ENCODE assay signal across 34 mouse cellular contexts in genomic region chr4:150178131-150178530, GRCm38 (mm10). TPM values are rescaled to one million over a fixed set of nuclear protein-coding genes. Genes with fewer than 3 reads are reported as not detected.
DNase-seq lines count a peak whose midpoint lies in the region; ATAC-seq lines count a peak whose summit lies in the region.
"Had no signal": no experiment of that assay in that cellular context is flagged by ENCODE, and none has a peak within 500 bp of the region (broad histone marks: within the 10 kb centered on the region; RNA-seq: fewer than 3 reads in every experiment).

No protein-coding gene starts in this region.

- no peak overlapping the region for H3K4me3 ChIP-seq in embryonic facial prominence, embryonic 12.5 days
- no peak overlapping the region for H3K4me3 ChIP-seq in limb, embryonic 10.5 days
- H3K4me3 ChIP-seq in forebrain, embryonic 11.5 days (ENCODE audit: low read depth, low read length), result no peak overlapping the region
- H3K4me3 ChIP-seq: erythroblast, embryonic 14.5 days; forebrain, embryonic 13.5 days; heart, adult 2 months; kidney, embryonic 15.5 days; left cerebral cortex, adult 2 months; liver, embryonic 12.5 days; stomach, embryonic 15.5 days had no signal

- no peak overlapping the region for H3K9ac ChIP-seq in embryonic facial prominence, embryonic 12.5 days
- H3K9ac ChIP-seq in forebrain, embryonic 11.5 days (ENCODE audit: low read length), result no peak overlapping the region
- H3K9ac ChIP-seq: forebrain, embryonic 13.5 days; kidney, embryonic 15.5 days; liver, embryonic 12.5 days; stomach, embryonic 15.5 days had no signal

- DNase-seq in gastrocnemius, adult 18-20 months (ENCODE audit: low spot score), result peak; percentile 7
- DNase-seq in gastrocnemius, adult 8-10 months (ENCODE audit: low spot score in 2 of 2), result no peak
- peak; percentile 48 for DNase-seq in NIH3T3 (ENCODE audit: low read depth)
- DNase-seq in limb, embryonic 10.5 days (ENCODE audit: low spot score), result peak; percentile 65
- DNase-seq in layer of hippocampus, adult 18-20 months (ENCODE audit: low spot score in 2 of 2), result no peak
- DNase-seq in heart, postnatal 25 days (ENCODE audit: low spot score), result no peak
- no peak for DNase-seq in forebrain, embryonic 11.5 days (ENCODE audit: low spot score)
- DNase-seq: cerebellum, adult 11 months; cerebellum, adult 9-11 months; gastrocnemius, postnatal 36 days; heart, adult 2 months; heart, postnatal 4 days; lung, adult 2 months; lung, postnatal 4 days; thymus, postnatal 4 days had no signal

- H3K27ac ChIP-seq in embryonic facial prominence, embryonic 12.5 days, result 0 out of 2 replicates have a peak overlapping the region, but pooled peaks have one; percentile 24
- peak overlapping the region; percentile 50; the same call in 1 of the 2 replicates for H3K27ac ChIP-seq in limb, embryonic 10.5 days
- no peak overlapping the region for H3K27ac ChIP-seq in forebrain, embryonic 11.5 days (ENCODE audit: low read depth, low read length)
- H3K27ac ChIP-seq: forebrain, embryonic 13.5 days; heart, adult 2 months; kidney, embryonic 15.5 days; left cerebral cortex, adult 2 months; liver, embryonic 12.5 days; stomach, embryonic 15.5 days had no signal

- intact Hi-C loops in heart, postnatal 25 days (cut with DNase I), result no loop called here

- H3K9me3 ChIP-seq in embryonic facial prominence, embryonic 12.5 days, result 0 out of 2 replicates have a peak, but pooled peaks cover 4% of the 10 kb centered on the region
- no peaks in the 10 kb centered on the region for H3K9me3 ChIP-seq in limb, embryonic 10.5 days (replicated peaks)
- H3K9me3 ChIP-seq in forebrain, embryonic 11.5 days (ENCODE audit: control insufficient read depth, low read length), result no peaks in the 10 kb centered on the region
- H3K9me3 ChIP-seq: forebrain, embryonic 13.5 days; kidney, embryonic 15.5 days; stomach, embryonic 15.5 days had no signal

- no peaks in the 10 kb centered on the region for H3K36me3 ChIP-seq in embryonic facial prominence, embryonic 12.5 days
- no peaks in the 10 kb centered on the region for H3K36me3 ChIP-seq in limb, embryonic 10.5 days
- no peaks in the 10 kb centered on the region for H3K36me3 ChIP-seq in forebrain, embryonic 11.5 days (ENCODE audit: control insufficient read depth, insufficient read depth, low read length)
- H3K36me3 ChIP-seq: kidney, embryonic 15.5 days; liver, embryonic 12.5 days; stomach, embryonic 15.5 days had no signal

- 18% methylated on average over 4 of the region's 4 CpGs for WGBS in embryonic facial prominence, embryonic 12.5 days
- WGBS in limb, embryonic 10.5 days, result 18% methylated on average over 4 of the region's 4 CpGs
- 66% methylated on average over 4 of the region's 4 CpGs for WGBS in forebrain, embryonic 11.5 days

- H3K4me1 ChIP-seq in embryonic facial prominence, embryonic 12.5 days, result peaks cover 21% of the 10 kb centered on the region
- peaks cover 26% of the 10 kb centered on the region for H3K4me1 ChIP-seq in limb, embryonic 10.5 days
- H3K4me1 ChIP-seq in forebrain, embryonic 11.5 days (replicated peaks; ENCODE audit: control insufficient read depth, insufficient read depth, low read length), result 0 out of 2 replicates have a peak, but pooled peaks cover 2% of the 10 kb centered on the region
- H3K4me1 ChIP-seq: stomach, embryonic 15.5 days had no signal

- no peak overlapping the region for H3K4me2 ChIP-seq in embryonic facial prominence, embryonic 12.5 days (replicated peaks)
- H3K4me2 ChIP-seq in forebrain, embryonic 11.5 days (ENCODE audit: low read depth, low read length, severe bottlenecking), result no peak overlapping the region
- H3K4me2 ChIP-seq: forebrain, embryonic 13.5 days; kidney, embryonic 15.5 days; liver, embryonic 12.5 days; midbrain, embryonic 11.5 days; stomach, embryonic 15.5 days had no signal

- no peaks in the 10 kb centered on the region for H3K27me3 ChIP-seq in embryonic facial prominence, embryonic 12.5 days
- no peaks in the 10 kb centered on the region for H3K27me3 ChIP-seq in limb, embryonic 10.5 days (ENCODE audit: low read depth, poor library complexity, severe bottlenecking)
- no peaks in the 10 kb centered on the region for H3K27me3 ChIP-seq in forebrain, embryonic 11.5 days (ENCODE audit: control insufficient read depth, insufficient read depth, low read length)
- H3K27me3 ChIP-seq: forebrain, embryonic 13.5 days; kidney, embryonic 15.5 days; liver, embryonic 12.5 days; stomach, embryonic 15.5 days had no signal

- ATAC-seq in embryonic facial prominence, embryonic 12.5 days (ENCODE audit: insufficient number of reproducible peaks, insufficient read depth, low FRiP score, low TSS enrichment), result 0 out of 2 replicates have a peak, but pooled peaks have one; percentile 23
- no peak for ATAC-seq in forebrain, embryonic 11.5 days (replicated peaks; ENCODE audit: low FRiP score)
- ATAC-seq: CD4-positive, CD25-positive, alpha-beta regulatory T cell, adult 4 months; forebrain, embryonic 13.5 days; hindbrain, embryonic 16.5 days; intestine, embryonic 16.5 days; liver, embryonic 12.5 days had no signal

RNA-seq across cellular contexts. Expression of gene Car6, which starts 23.0 kb away (rescaled TPM):
- not detected for total RNA-seq in gastrocnemius, adult 18-20 months (2021)
- not detected for total RNA-seq in gastrocnemius, adult 8-10 months (2022)
- polyA plus RNA-seq in embryonic facial prominence, embryonic 12.5 days (2016; fragmentation: Nextera tagmentation; extraction: Ambion mirVana), result 0.23 and 0.29 TPM in 2 replicates
- polyA plus RNA-seq in limb, embryonic 10.5 days (2016; fragmentation: Nextera tagmentation; extraction: Ambion mirVana), result not detected in 2 replicates
- not detected for total RNA-seq in layer of hippocampus, adult 18-20 months (2021)
- total RNA-seq in heart, postnatal 25 days (2021), result not detected
- not detected in 2 replicates for polyA plus RNA-seq in forebrain, embryonic 11.5 days (2014; fragmentation: Nextera tagmentation; extraction: Ambion mirVana)
- total RNA-seq: adrenal gland, postnatal 4 days; common myeloid progenitor, adult 5-6 weeks; heart, adult 2 months; heart, postnatal 4 days; layer of hippocampus, postnatal 10 days; left cerebral cortex, adult 2 months; left cerebral cortex, postnatal 36 days; neutrophil, adult 5-6 weeks had no signal
- polyA plus RNA-seq: CD4-positive, CD25-positive, alpha-beta regulatory T cell, adult 4 months; erythroblast, embryonic 14.5 days; forebrain, embryonic 13.5 days; heart, adult 2 months; heart, embryonic 14.5 days; hindbrain, embryonic 16.5 days; intestine, embryonic 16.5 days; kidney, embryonic 15.5 days; large intestine, adult 2 months; liver, embryonic 12.5 days; midbrain, embryonic 11.5 days; stomach, embryonic 15.5 days had no signal

RNA-seq across cellular contexts. Expression of gene Slc2a7, which starts 29.4 kb away (rescaled TPM):
- total RNA-seq in gastrocnemius, adult 18-20 months (2021), result not detected
- total RNA-seq in gastrocnemius, adult 8-10 months (2022), result not detected
- polyA plus RNA-seq in embryonic facial prominence, embryonic 12.5 days (2016; fragmentation: Nextera tagmentation; extraction: Ambion mirVana), result not detected in 2 replicates
- not detected in 2 replicates for polyA plus RNA-seq in limb, embryonic 10.5 days (2016; fragmentation: Nextera tagmentation; extraction: Ambion mirVana)
- total RNA-seq in layer of hippocampus, adult 18-20 months (2021), result not detected
- not detected for total RNA-seq in heart, postnatal 25 days (2021)
- not detected in 2 replicates for polyA plus RNA-seq in forebrain, embryonic 11.5 days (2014; fragmentation: Nextera tagmentation; extraction: Ambion mirVana)
- total RNA-seq: adrenal gland, adult 18-20 months; adrenal gland, postnatal 4 days; common myeloid progenitor, adult 5-6 weeks; gastrocnemius, postnatal 36 days; heart, adult 2 months; heart, postnatal 4 days; layer of hippocampus, postnatal 10 days; left cerebral cortex, adult 2 months; left cerebral cortex, postnatal 36 days; neutrophil, adult 5-6 weeks had no signal
- polyA plus RNA-seq: CD4-positive, CD25-positive, alpha-beta regulatory T cell, adult 4 months; erythroblast, embryonic 14.5 days; forebrain, embryonic 13.5 days; heart, adult 2 months; heart, embryonic 14.5 days; hindbrain, embryonic 16.5 days; kidney, embryonic 15.5 days; liver, embryonic 12.5 days; lung, adult 2 months; midbrain, embryonic 11.5 days had no signal

RNA-seq across cellular contexts. Expression of gene Eno1, which starts 58.4 kb away (rescaled TPM):
- 10 to 100 TPM; 59.3 to 62.6 TPM for total RNA-seq in gastrocnemius, adult 18-20 months (2021)
- 10 to 100 TPM; 55.0 to 77.6 (median 67.7) TPM for total RNA-seq in gastrocnemius, adult 8-10 months (2022)
- polyA plus RNA-seq in embryonic facial prominence, embryonic 12.5 days (2016; fragmentation: Nextera tagmentation; extraction: Ambion mirVana), result 1,519 and 1,577 TPM in 2 replicates
- polyA plus RNA-seq in limb, embryonic 10.5 days (2016; fragmentation: Nextera tagmentation; extraction: Ambion mirVana), result 3,103 and 4,103 TPM in 2 replicates
- 100 to 1,000 TPM; 421 to 451 TPM for total RNA-seq in layer of hippocampus, adult 18-20 months (2021)
- total RNA-seq in heart, postnatal 25 days (2021), result 100 to 1,000 TPM; 119 to 136 TPM
- polyA plus RNA-seq in forebrain, embryonic 11.5 days (2014; fragmentation: Nextera tagmentation; extraction: Ambion mirVana), result 1,858 and 1,977 TPM in 2 replicates

RNA-seq across cellular contexts. Expression of gene Slc2a5, which starts 59.0 kb away (rescaled TPM):
- not detected for total RNA-seq in gastrocnemius, adult 18-20 months (2021)
- not detected for total RNA-seq in gastrocnemius, adult 8-10 months (2022)
- 1.0 and 1.3 TPM in 2 replicates for polyA plus RNA-seq in embryonic facial prominence, embryonic 12.5 days (2016; fragmentation: Nextera tagmentation; extraction: Ambion mirVana)
- 0.98 and 1.1 TPM in 2 replicates for polyA plus RNA-seq in limb, embryonic 10.5 days (2016; fragmentation: Nextera tagmentation; extraction: Ambion mirVana)
- total RNA-seq in layer of hippocampus, adult 18-20 months (2021), result 1 to 10 TPM; 4.9 to 6.0 TPM
- total RNA-seq in heart, postnatal 25 days (2021), result under 1 TPM in 1 of 2 experiments, not detected in 1; 0.31 TPM
- 1.1 and 1.8 TPM in 2 replicates for polyA plus RNA-seq in forebrain, embryonic 11.5 days (2014; fragmentation: Nextera tagmentation; extraction: Ambion mirVana)
- total RNA-seq: common myeloid progenitor, adult 5-6 weeks; neutrophil, adult 5-6 weeks had no signal
- polyA plus RNA-seq: CD4-positive, CD25-positive, alpha-beta regulatory T cell, adult 4 months; erythroblast, embryonic 14.5 days had no signal

Comparison
In these comparisons a context has a peak if more than half of its experiments do, and no peak if none do; other contexts are left out.
1. DNase-seq: peak in gastrocnemius, adult 18-20 months (single experiment), NIH3T3 (single experiment) and limb, embryonic 10.5 days (single experiment); none in gastrocnemius, adult 8-10 months (0 of 2), layer of hippocampus, adult 18-20 months (0 of 2), heart, postnatal 25 days (single experiment) and forebrain, embryonic 11.5 days (single experiment).